Mouse (Mus musculus) splenic B cell, adult 2 months (primary cell): ENCODE results near the gene Tmem45b.
"Not testable (repeated sequence)": the region's sequence is repeated elsewhere in the genome, so short reads cannot be mapped to it uniquely, and the experiment has no call there.

Experiments
- DNase-seq: peaks from one replicate; pipeline ENCODE4 v3.0.0-alpha.2; 2011; ENCODE audit warnings: low read depth, low spot score
- H3K27me3 ChIP-seq: 2 replicates; pipeline ENCODE4 v1.6.1; 2012; ENCODE audit warnings: mild to moderate bottlenecking, low read length, moderate library complexity, mixed read lengths; ENCODE audit not compliant: control insufficient read depth, poor library complexity, insufficient read depth, severe bottlenecking
- H3K36me3 ChIP-seq: 2 replicates; pipeline ENCODE4 v1.6.1; 2012; ENCODE audit warnings: mild to moderate bottlenecking, low read length, moderate library complexity, mixed read lengths; ENCODE audit not compliant: control insufficient read depth, poor library complexity, insufficient read depth, severe bottlenecking

Gene Tmem45b

GRCm38 (mm10) chr9:31463692-31464474 lies at the start of gene Tmem45b:
Tmem45b (minus strand) TSS chr9:31464462.
- no peaks in the 10 kb centered on the region for H3K36me3 ChIP-seq
- H3K27me3 ChIP-seq: no peaks in the 10 kb centered on the region
- DNase-seq: no peak

- H3K36me3 ChIP-seq: no peaks in the 10 kb centered on the region
- H3K27me3 ChIP-seq: no peaks in the 10 kb centered on the region
- DNase-seq: no peak
These were observed 43.9 kb upstream of the Tmem45b start for GRCm38 (mm10) chr9:31508189-31508588.

GRCm38 (mm10) chr9:31501221-31501620 lies 37.0 kb upstream of the Tmem45b start:
- H3K36me3 ChIP-seq, DNase-seq, H3K27me3 ChIP-seq: not testable (repeated sequence)

GRCm38 (mm10) chr9:31463190-31463589 lies 1.1 kb downstream of the Tmem45b start:
- no peaks in the 10 kb centered on the region for H3K27me3 ChIP-seq
- no peak for DNase-seq
- no peaks in the 10 kb centered on the region for H3K36me3 ChIP-seq

GRCm38 (mm10) chr9:31454356-31454755 lies 9.9 kb downstream of the Tmem45b start:
- no peaks in the 10 kb centered on the region for H3K27me3 ChIP-seq
- DNase-seq: no peak
- no peaks in the 10 kb centered on the region for H3K36me3 ChIP-seq

- no peak for DNase-seq
- Histone ChIP-seq H3K27me3 (no peaks in the 10 kb centered on the region), H3K36me3 (no peaks in the 10 kb centered on the region)
These were observed 12.1 kb downstream of the Tmem45b start for GRCm38 (mm10) chr9:31452166-31452565.

- no peaks in the 10 kb centered on the region for H3K27me3 ChIP-seq
- DNase-seq: no peak
- H3K36me3 ChIP-seq: no peaks in the 10 kb centered on the region
These were observed 15.0 kb downstream of the Tmem45b start for GRCm38 (mm10) chr9:31449145-31449772.

- no peak for DNase-seq
- H3K27me3 ChIP-seq: no peaks in the 10 kb centered on the region
- H3K36me3 ChIP-seq: no peaks in the 10 kb centered on the region
These were observed 20.0 kb downstream of the Tmem45b start for GRCm38 (mm10) chr9:31444236-31444635.

GRCm38 (mm10) chr9:31441487-31441886 lies 22.8 kb downstream of the Tmem45b start:
- H3K27me3 ChIP-seq: no peaks in the 10 kb centered on the region
- no peak for DNase-seq
- no peaks in the 10 kb centered on the region for H3K36me3 ChIP-seq

- no peaks in the 10 kb centered on the region for H3K27me3 ChIP-seq
- DNase-seq: no peak
- no peaks in the 10 kb centered on the region for H3K36me3 ChIP-seq
These were observed 23.9 kb downstream of the Tmem45b start for GRCm38 (mm10) chr9:31440366-31440765.

GRCm38 (mm10) chr9:31439341-31439740 lies 24.9 kb downstream of the Tmem45b start:
- Histone ChIP-seq H3K36me3 (no peaks in the 10 kb centered on the region), H3K27me3 (no peaks in the 10 kb centered on the region)
- no peak for DNase-seq

GRCm38 (mm10) chr9:31438834-31439233 lies 25.4 kb downstream of the Tmem45b start:
- Histone ChIP-seq H3K27me3 (no peaks in the 10 kb centered on the region), H3K36me3 (no peaks in the 10 kb centered on the region)
- no peak for DNase-seq

GRCm38 (mm10) chr9:31437861-31438260 lies 26.4 kb downstream of the Tmem45b start:
- Histone ChIP-seq H3K27me3 (no peaks in the 10 kb centered on the region), H3K36me3 (no peaks in the 10 kb centered on the region)
- DNase-seq: no peak

GRCm38 (mm10) chr9:31435415-31435814 lies 28.8 kb downstream of the Tmem45b start:
- no peaks in the 10 kb centered on the region for H3K36me3 ChIP-seq
- no peaks in the 10 kb centered on the region for H3K27me3 ChIP-seq
- DNase-seq: no peak

GRCm38 (mm10) chr9:31433431-31433830 lies 30.8 kb downstream of the Tmem45b start:
- DNase-seq: no peak
- H3K27me3 ChIP-seq: no peaks in the 10 kb centered on the region
- no peaks in the 10 kb centered on the region for H3K36me3 ChIP-seq
